Mouse (Mus musculus) lung, embryonic 15.5 days (tissue): ENCODE measurements around the gene Inpp4b. TPM values are rescaled to one million over a fixed set of nuclear protein-coding genes. Genes with fewer than 3 reads are reported as not detected.

Source experiments
- ATAC-seq: fragments of 200-750 bp; cut with Nextera tagmentation; 2 replicates; pipeline ENCODE4 v1.8.0; 2017; ENCODE audit warnings: moderate number of reproducible peaks, borderline replicate concordance; ENCODE audit not compliant: low FRiP score, low TSS enrichment; ENCODE audit errors: extremely low read depth
- H3K27ac ChIP-seq: fragments of 300-500 bp; sonication (generic); 2 replicates; pipeline ENCODE4 v1.5.1; 2015; ENCODE audit warnings: moderate library complexity, mild to moderate bottlenecking, inconsistent platforms
- H3K27me3 ChIP-seq: fragments of 300-500 bp; sonication (generic); 2 replicates; pipeline ENCODE4 v1.6.1; 2015; ENCODE audit warnings: inconsistent platforms
- H3K36me3 ChIP-seq: fragments of 300-500 bp; sonication (generic); 2 replicates; pipeline ENCODE4 v1.6.1; 2015; ENCODE audit warnings: inconsistent platforms
- H3K4me1 ChIP-seq: fragments of 300-500 bp; sonication (generic); 2 replicates; pipeline ENCODE4 v1.6.1; 2015; ENCODE audit warnings: inconsistent platforms
- H3K4me2 ChIP-seq: fragments of 300-500 bp; sonication (generic); 2 replicates; pipeline ENCODE4 v1.6.1; 2015; ENCODE audit warnings: inconsistent platforms, mild to moderate bottlenecking, moderate library complexity
- H3K4me3 ChIP-seq: fragments of 300-500 bp; sonication (generic); 2 replicates; pipeline ENCODE4 v1.5.1; 2015; ENCODE audit warnings: mild to moderate bottlenecking, inconsistent platforms
- H3K9ac ChIP-seq: fragments of 300-500 bp; sonication (generic); 2 replicates; pipeline ENCODE4 v1.6.1; 2015; ENCODE audit warnings: inconsistent platforms
- H3K9me3 ChIP-seq: fragments of 300-500 bp; sonication (generic); 2 replicates; pipeline ENCODE4 v1.6.1; 2016; ENCODE audit warnings: inconsistent platforms
- WGBS: fragments of 180-500 bp; shearing (Covaris S2); methylation state at CpG from one replicate; pipeline ENCODE4 v1.1.7; 2015; 5-methylcytosine and 5-hydroxymethylcytosine counted together
- polyA plus RNA-seq: library from polyadenylated mRNA; unstranded; fragments of >200 nt; fragmentation: Nextera tagmentation; extraction: Ambion mirVana; gene quantifications from 2 replicates; pipeline ENCODE4 v1.2.1, GENCODE M21; 2015

Inpp4b gene
- polyA plus RNA-seq, 1 experiment from 2014 or later = 9.7 TPM

DNA sequence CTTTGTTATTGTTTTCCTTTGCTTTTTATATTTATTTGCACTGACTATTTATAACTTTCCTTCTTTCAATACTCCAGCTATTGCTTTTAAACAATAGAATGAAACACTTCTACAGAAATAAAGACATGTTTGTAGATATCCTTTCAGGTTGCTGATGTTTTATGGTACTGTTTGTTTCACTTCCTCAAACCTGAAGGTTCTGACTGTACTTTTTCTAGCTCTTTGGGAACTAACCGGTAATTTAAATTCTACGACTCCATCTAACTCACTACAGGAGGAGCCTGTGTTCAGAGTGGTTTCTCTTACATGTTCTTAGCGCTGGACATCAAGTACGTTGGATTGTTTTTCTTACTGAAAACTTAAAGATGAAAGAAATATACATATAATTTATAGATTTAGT lies 516.0 kb downstream of the Inpp4b start:
- no peaks in the 10 kb centered on the region for H3K36me3 ChIP-seq
- H3K4me3 ChIP-seq = no peak overlapping the region
- WGBS = 80% methylated on average over 4 of the region's 4 CpGs

DNA sequence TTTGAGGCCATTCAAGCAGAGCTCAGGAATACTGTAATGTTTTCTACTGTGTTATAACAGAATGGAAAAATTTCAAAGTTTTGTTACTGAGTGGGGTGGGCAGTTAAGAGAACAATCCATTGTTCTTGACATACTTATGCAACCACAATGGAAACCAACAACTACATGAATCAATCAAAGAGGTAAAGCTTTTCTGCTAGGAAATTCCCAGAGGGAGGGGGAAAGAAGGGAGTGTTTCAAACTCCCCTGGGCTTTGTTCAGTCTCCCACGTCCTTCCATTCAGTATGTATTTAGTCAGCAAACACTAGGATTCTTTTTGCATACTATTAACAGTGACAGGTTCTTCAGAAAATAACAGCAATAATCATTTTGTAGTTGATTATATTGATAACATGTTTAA lies 517.4 kb downstream of the Inpp4b start:
- Histone ChIP-seq H3K4me1 (no peaks in the 10 kb centered on the region), H3K4me3 (no peak overlapping the region), H3K9me3 (no peaks in the 10 kb centered on the region), H3K36me3 (no peaks in the 10 kb centered on the region), H3K9ac (no peak overlapping the region), H3K4me2 (no peak overlapping the region), H3K27ac (no peak overlapping the region), H3K27me3 (no peaks in the 10 kb centered on the region)
- WGBS = 60% methylated on average over 1 of the region's 1 CpGs
- ATAC-seq = no peak

More for the DNA sequence above, 516.0 kb downstream of the Inpp4b start:
- no peaks in the 10 kb centered on the region for H3K27me3 ChIP-seq
- no peak overlapping the region for H3K27ac ChIP-seq
- no peaks in the 10 kb centered on the region for H3K9me3 ChIP-seq
- H3K4me2 ChIP-seq = no peak overlapping the region
- no peaks in the 10 kb centered on the region for H3K4me1 ChIP-seq
- H3K9ac ChIP-seq = no peak overlapping the region
- no peak for ATAC-seq

DNA sequence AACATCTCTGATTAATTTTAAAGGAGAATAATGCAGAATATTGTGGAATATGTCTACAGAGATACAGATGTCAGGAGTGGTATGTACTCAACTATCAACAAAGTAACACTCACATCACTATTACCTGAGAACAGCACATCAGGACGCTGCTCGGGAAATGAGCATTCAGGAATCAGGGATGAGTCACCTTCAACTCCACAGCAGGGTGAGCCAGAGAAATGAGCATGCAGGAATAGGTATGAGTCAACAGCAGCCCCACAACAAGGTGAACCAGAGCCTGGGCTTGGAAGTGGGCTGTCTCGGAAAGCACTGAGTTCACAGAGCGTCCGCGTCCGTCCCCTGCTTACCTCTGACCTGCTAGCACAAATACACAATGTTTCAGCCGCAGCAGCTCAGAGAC lies 519.0 kb downstream of the Inpp4b start:
- Histone ChIP-seq H3K4me3 (no peak overlapping the region), H3K4me2 (no peak overlapping the region), H3K27ac (no peak overlapping the region), H3K27me3 (no peaks in the 10 kb centered on the region), H3K36me3 (no peaks in the 10 kb centered on the region), H3K4me1 (no peaks in the 10 kb centered on the region), H3K9me3 (no peaks in the 10 kb centered on the region), H3K9ac (no peak overlapping the region)
- 80% methylated on average over 8 of the region's 8 CpGs for WGBS
- no peak for ATAC-seq

DNA sequence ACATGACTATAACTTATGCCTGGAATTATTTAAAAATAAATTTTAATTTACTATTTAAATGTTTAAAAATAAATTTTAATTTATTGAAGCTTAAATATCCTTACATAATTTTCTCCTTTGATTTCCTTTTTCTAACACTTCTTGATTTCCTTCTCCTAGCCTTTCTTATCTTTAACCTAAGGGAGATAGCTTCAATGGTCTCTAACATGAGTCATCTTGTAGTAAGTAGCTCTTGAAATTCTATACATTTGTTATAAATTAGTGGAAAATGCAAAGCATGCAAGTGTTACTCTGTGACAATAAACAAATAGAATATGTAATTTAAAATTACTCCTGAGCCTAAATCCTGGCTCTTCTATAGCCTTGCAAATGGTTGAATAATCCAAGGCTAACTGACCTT lies 520.4 kb downstream of the Inpp4b start:
- H3K9me3 ChIP-seq = no peaks in the 10 kb centered on the region
- H3K27me3 ChIP-seq = no peaks in the 10 kb centered on the region
- H3K9ac ChIP-seq = no peak overlapping the region
- no peaks in the 10 kb centered on the region for H3K4me1 ChIP-seq
- no peak for ATAC-seq
- no peak overlapping the region for H3K4me2 ChIP-seq
- no peak overlapping the region for H3K4me3 ChIP-seq
- H3K27ac ChIP-seq = no peak overlapping the region
- H3K36me3 ChIP-seq = no peaks in the 10 kb centered on the region

DNA sequence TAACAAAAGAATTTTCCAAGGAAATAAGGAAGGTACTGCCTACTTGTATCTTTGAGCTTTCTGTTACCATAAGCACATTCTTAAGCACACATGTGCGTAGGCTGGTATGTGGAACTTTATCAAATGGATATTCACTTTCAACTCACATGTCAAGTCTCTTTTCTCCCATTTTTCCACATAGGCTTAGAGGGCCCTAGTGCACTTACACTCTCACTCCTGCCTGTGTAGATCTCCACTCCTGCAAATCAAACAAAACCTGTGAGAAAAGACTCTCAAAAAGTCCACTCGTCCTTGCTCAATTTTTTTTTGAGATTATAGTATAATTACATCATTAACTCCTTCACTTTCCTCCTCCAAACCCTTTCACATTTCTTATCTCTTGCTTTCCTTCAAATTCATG lies 522.0 kb downstream of the Inpp4b start:
- no peaks in the 10 kb centered on the region for H3K9me3 ChIP-seq
- 46% methylated on average over 2 of the region's 2 CpGs for WGBS
- no peaks in the 10 kb centered on the region for H3K4me1 ChIP-seq
- H3K9ac ChIP-seq = no peak overlapping the region
- no peak overlapping the region for H3K4me3 ChIP-seq
- H3K36me3 ChIP-seq = no peaks in the 10 kb centered on the region
- no peak overlapping the region for H3K4me2 ChIP-seq
- H3K27me3 ChIP-seq = no peaks in the 10 kb centered on the region
- no peak overlapping the region for H3K27ac ChIP-seq
- ATAC-seq = no peak

DNA sequence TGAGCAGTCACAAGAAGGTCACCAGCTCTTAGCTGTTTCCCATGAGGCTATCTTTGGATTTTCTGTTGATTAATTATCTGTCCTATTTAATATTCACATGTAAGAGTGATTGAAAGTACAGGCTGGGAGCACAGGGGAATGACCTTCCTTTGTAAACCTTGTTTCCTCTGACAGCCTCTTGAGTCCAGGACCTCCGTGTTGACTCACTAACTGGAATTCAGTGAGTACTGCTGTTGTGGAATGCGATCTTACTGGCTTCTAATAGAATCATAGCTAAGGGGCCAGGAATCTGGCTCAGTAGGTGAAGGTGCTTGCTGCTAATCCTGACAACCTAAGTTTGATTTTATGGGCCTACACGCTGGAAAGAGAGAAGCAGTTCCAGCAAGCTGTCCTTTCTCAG lies 523.3 kb downstream of the Inpp4b start:
- H3K4me3 ChIP-seq = no peak overlapping the region
- no peaks in the 10 kb centered on the region for H3K9me3 ChIP-seq
- peak; percentile 80; the same call in 1 of the 2 replicates for ATAC-seq
- H3K36me3 ChIP-seq = no peaks in the 10 kb centered on the region
- no peaks in the 10 kb centered on the region for H3K27me3 ChIP-seq
- 34% methylated on average over 3 of the region's 3 CpGs for WGBS
- peak overlapping the region; percentile 67 for H3K27ac ChIP-seq
- no peak overlapping the region for H3K9ac ChIP-seq
- H3K4me1 ChIP-seq = no peaks in the 10 kb centered on the region
- no peak overlapping the region for H3K4me2 ChIP-seq

DNA sequence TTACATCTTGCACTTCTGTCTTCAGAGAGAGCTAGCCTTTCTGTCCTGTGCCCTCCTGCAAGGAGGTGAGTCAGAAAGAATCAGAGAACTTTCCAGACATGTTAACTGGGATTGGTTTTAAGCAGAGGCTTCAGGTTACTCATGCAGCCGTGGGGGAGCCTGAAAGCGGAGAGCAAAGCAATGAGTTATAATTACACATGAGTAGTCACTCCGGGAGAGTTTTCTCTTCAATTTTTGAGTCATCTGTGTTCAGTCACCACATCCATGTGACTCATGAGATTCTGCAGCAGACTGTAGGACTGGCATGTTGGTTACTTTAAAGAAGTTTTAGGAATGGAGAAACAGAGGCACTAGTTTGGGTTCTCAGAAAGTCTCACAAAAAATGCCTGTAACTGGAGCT lies 524.7 kb downstream of the Inpp4b start:
- no peak for ATAC-seq
- WGBS = 54% methylated on average over 3 of the region's 3 CpGs
- Histone ChIP-seq H3K4me2 (no peak overlapping the region), H3K4me1 (no peaks in the 10 kb centered on the region), H3K36me3 (no peaks in the 10 kb centered on the region), H3K27ac (no peak overlapping the region), H3K9me3 (no peaks in the 10 kb centered on the region), H3K4me3 (no peak overlapping the region), H3K27me3 (no peaks in the 10 kb centered on the region), H3K9ac (no peak overlapping the region)

DNA sequence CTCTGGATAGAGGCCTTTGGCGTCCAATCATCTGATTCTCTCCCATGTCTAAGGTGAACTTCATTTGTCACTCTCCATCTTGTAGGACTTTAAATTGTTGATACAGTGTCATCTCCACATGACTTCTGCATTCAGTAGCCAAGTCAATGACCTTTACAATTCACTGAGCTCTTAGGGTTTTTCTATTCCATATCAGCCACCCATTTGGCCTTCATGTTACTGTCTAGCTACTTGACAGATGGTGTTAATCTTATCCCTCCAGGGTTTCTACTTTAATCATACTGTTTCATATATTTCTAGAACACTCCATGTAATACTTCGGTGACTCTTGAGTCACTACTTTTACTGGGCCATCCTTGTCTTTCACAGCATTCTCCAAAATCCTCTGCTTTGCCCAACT lies 528.1 kb downstream of the Inpp4b start:
- no peak overlapping the region for H3K9ac ChIP-seq
- no peak overlapping the region for H3K4me3 ChIP-seq
- ATAC-seq = no peak
- H3K27ac ChIP-seq = no peak overlapping the region
- H3K4me2 ChIP-seq = no peak overlapping the region
- H3K4me1 ChIP-seq = no peaks in the 10 kb centered on the region
- H3K36me3 ChIP-seq = no peaks in the 10 kb centered on the region
- H3K27me3 ChIP-seq = no peaks in the 10 kb centered on the region
- no peaks in the 10 kb centered on the region for H3K9me3 ChIP-seq
- WGBS = 78% methylated on average over 2 of the region's 2 CpGs

DNA sequence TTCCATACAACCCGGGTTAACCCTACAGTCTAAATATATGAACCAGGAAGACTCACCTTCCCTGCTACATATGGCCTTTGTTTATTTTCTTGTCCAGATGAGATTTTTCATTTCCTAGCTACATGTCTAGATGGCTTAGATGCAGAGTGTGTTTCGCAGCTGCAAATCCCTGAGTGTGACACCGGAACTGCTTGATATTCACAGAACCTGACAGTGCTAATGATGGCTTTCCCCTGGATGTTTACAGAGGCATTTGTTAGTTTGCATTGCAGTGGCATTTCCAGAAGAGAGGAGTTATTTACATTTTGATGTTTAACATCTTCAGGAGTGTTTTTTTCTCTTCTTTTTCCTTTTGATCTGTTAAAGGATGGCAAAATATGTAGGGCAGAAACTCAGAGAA lies 537.7 kb downstream of the Inpp4b start:
- Histone ChIP-seq H3K36me3 (no peaks in the 10 kb centered on the region), H3K27ac (no peak overlapping the region), H3K9ac (no peak overlapping the region), H3K4me1 (no peaks in the 10 kb centered on the region), H3K4me3 (no peak overlapping the region), H3K4me2 (no peak overlapping the region), H3K27me3 (no peaks in the 10 kb centered on the region), H3K9me3 (no peaks in the 10 kb centered on the region)
- WGBS = 38% methylated on average over 3 of the region's 3 CpGs
- no peak for ATAC-seq

DNA sequence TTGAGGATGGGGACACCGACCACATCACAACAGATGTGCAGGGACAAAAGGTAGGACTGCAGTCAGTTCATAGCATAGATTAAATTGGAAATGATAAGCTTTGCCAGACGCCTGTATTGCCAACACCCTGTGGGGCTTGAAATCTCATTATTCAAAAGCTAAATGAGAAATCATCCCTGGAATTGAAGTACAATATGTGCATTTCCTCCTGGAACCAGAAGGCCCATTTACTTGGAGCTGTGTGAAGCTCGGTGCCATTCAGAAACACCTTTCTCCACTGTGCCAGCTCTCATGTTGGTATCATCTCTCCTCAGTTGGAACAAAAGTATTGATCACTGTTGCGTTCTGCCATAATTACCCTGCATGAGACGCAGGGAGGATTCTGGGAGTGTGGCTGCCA lies 541.8 kb downstream of the Inpp4b start:
- no peak overlapping the region for H3K9ac ChIP-seq
- H3K27me3 ChIP-seq = no peaks in the 10 kb centered on the region
- 84% methylated on average over 5 of the region's 5 CpGs for WGBS
- H3K4me1 ChIP-seq = no peaks in the 10 kb centered on the region
- no peak overlapping the region for H3K4me2 ChIP-seq
- no peak for ATAC-seq
- H3K36me3 ChIP-seq = no peaks in the 10 kb centered on the region
- no peak overlapping the region for H3K27ac ChIP-seq
- H3K4me3 ChIP-seq = no peak overlapping the region
- H3K9me3 ChIP-seq = no peaks in the 10 kb centered on the region

DNA sequence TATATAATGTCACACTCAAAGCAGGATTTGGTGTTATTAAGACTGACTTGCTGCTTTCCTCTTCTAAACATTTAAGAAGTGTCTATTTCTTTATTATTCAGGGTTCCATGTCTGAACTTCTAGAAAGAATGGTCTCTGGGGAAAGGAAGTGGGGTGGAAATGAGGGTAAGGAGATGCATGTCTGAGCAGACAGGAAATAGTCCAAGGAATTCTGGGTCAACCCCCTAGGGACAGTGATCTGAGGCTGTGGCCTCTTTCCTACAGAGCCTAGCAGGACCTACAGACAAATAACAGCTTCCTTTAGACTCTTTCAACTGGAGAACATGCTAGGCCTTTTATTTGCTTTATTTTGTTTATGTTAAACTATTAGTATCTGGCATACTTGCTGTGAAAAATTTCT lies 546.5 kb downstream of the Inpp4b start:
- ATAC-seq = no peak
- Histone ChIP-seq H3K4me1 (no peaks in the 10 kb centered on the region), H3K36me3 (no peaks in the 10 kb centered on the region)

DNA sequence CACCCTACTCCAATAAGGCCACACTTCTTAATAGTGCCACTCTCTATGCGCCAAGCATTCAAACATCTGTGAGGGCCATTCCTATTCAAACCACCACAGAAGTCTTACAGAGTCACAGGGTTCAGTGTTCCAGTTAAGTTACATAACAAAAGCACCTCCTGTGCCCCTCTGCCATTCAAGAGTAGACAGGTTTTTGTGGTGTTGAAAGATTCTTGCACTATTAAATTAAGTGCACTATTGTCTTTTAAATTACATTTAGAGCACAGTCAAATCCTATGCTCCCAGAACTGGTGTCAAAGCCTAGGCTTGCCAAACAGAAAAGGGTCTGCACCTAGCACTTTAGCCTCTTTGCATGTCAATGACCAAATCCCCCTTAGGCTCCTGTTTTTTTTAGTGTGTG lies 550.9 kb downstream of the Inpp4b start:
- WGBS = 89% methylated on average over 1 of the region's 1 CpGs
- no peaks in the 10 kb centered on the region for H3K36me3 ChIP-seq

More for the DNA sequence above, 546.5 kb downstream of the Inpp4b start:
- Histone ChIP-seq H3K27me3 (no peaks in the 10 kb centered on the region), H3K4me2 (no peak overlapping the region), H3K9ac (no peak overlapping the region), H3K4me3 (no peak overlapping the region), H3K27ac (no peak overlapping the region), H3K9me3 (no peaks in the 10 kb centered on the region)

DNA sequence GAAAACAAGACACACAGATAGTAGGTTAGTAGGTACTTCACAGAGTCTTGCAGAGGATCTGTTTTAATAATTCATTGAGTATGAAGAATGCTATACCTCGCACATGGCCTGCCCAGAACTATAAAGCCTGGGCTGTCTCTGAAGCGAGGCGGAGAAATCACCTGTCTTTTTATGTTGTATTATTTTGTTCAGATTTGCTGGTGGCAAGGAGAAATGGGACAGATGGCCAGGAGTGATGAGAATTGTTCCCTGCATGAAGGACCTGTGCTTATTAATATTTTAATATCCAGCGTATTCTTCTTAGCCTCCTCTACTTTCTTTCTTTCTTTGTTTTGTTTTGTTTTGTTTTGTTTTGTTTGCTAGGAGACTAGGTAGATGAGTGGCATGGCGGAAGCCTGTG lies 604.5 kb downstream of the Inpp4b start:
- H3K4me1 ChIP-seq = no peaks in the 10 kb centered on the region
- WGBS = 79% methylated on average over 5 of the region's 5 CpGs
- no peak for ATAC-seq
- no peak overlapping the region for H3K27ac ChIP-seq
- no peak overlapping the region for H3K4me3 ChIP-seq
- H3K36me3 ChIP-seq = no peaks in the 10 kb centered on the region
- no peaks in the 10 kb centered on the region for H3K9me3 ChIP-seq
- no peak overlapping the region for H3K9ac ChIP-seq
- no peaks in the 10 kb centered on the region for H3K27me3 ChIP-seq
- H3K4me2 ChIP-seq = no peak overlapping the region

More for the DNA sequence above, 550.9 kb downstream of the Inpp4b start:
- Histone ChIP-seq H3K4me1 (no peaks in the 10 kb centered on the region), H3K4me2 (no peak overlapping the region), H3K4me3 (no peak overlapping the region), H3K9me3 (no peaks in the 10 kb centered on the region), H3K27ac (no peak overlapping the region), H3K27me3 (no peaks in the 10 kb centered on the region), H3K9ac (no peak overlapping the region)
- no peak for ATAC-seq
